In the genomic region with DNA sequence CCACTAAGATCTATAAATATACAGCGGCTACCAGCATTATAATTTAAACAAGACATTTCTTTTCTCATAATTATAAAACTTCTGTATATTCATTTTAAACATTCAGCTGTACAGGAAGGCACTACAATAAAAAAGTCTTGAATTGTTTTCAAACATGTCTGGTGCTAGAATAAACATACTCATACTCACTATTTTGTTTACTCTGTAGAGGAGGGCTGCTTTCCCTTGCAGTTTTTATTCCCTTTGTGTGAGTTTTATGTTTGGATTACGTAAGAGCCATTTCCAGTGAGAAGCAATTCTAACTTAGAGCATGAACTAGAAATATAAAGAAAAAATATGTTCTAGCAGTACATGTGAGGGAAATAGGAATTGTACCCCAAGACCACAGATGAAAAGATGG, we compare ENCODE assay signal across 36 mouse cellular contexts.
"Had no signal": no experiment of that assay in that cellular context is flagged by ENCODE, and none has a peak within 500 bp of the region (broad histone marks: within the 10 kb centered on the region; RNA-seq: fewer than 3 reads in every experiment).

No protein-coding gene starts in this region.

- H3K36me3 ChIP-seq: heart, embryonic 10.5 days; heart, embryonic 12.5 days; heart, embryonic 13.5 days; heart, embryonic 15.5 days; hindbrain, embryonic 10.5 days; hindbrain, embryonic 12.5 days; hindbrain, embryonic 13.5 days; hindbrain, embryonic 15.5 days; intestine, embryonic 15.5 days; kidney, embryonic 15.5 days had no signal

- H3K9ac ChIP-seq: heart, embryonic 12.5 days; heart, embryonic 13.5 days; heart, embryonic 15.5 days; hindbrain, embryonic 12.5 days; hindbrain, embryonic 13.5 days; hindbrain, embryonic 14.5 days; hindbrain, embryonic 15.5 days; intestine, embryonic 15.5 days; kidney, embryonic 15.5 days had no signal

- H3K4me1 ChIP-seq: heart, embryonic 10.5 days; heart, embryonic 12.5 days; heart, embryonic 13.5 days; heart, embryonic 15.5 days; hindbrain, embryonic 10.5 days; hindbrain, embryonic 12.5 days; hindbrain, embryonic 13.5 days; hindbrain, embryonic 15.5 days; intestine, embryonic 15.5 days; kidney, embryonic 15.5 days had no signal

- H3K27ac ChIP-seq: heart, adult 2 months; heart, embryonic 10.5 days; heart, embryonic 13.5 days; heart, embryonic 15.5 days; hindbrain, embryonic 10.5 days; hindbrain, embryonic 12.5 days; hindbrain, embryonic 13.5 days; hindbrain, embryonic 14.5 days; hindbrain, embryonic 15.5 days; hindbrain, postnatal 0 days; intestine, embryonic 15.5 days; kidney, embryonic 15.5 days; kidney, postnatal 0 days; layer of hippocampus, adult 2 months had no signal

- ATAC-seq: hindbrain, embryonic 16.5 days; hindbrain, postnatal 0 days; inflammation-experienced regulatory T-cells, adult 6 months; intestine, embryonic 15.5 days; intestine, embryonic 16.5 days; intestine, postnatal 0 days had no signal

- H3K4me3 ChIP-seq: heart, adult 2 months; heart, embryonic 10.5 days; heart, embryonic 12.5 days; heart, embryonic 13.5 days; heart, embryonic 15.5 days; hindbrain, embryonic 10.5 days; hindbrain, embryonic 12.5 days; hindbrain, embryonic 13.5 days; hindbrain, embryonic 15.5 days; intestine, embryonic 15.5 days; kidney, embryonic 15.5 days; layer of hippocampus, adult 2 months had no signal

- DNase-seq: heart, adult 18-20 months; heart, adult 2 months; heart, postnatal 10 days; heart, postnatal 14 days; heart, postnatal 36 days; heart, postnatal 4 days; kidney, adult 11 months; kidney, adult 18-20 months; kidney, adult 2 months; kidney, adult 8-10 months; kidney, adult 9 months; kidney, postnatal 10 days; kidney, postnatal 14 days; kidney, postnatal 25 days; kidney, postnatal 36 days; kidney, postnatal 4 days; layer of hippocampus, adult 9-11 months had no signal

- H3K4me2 ChIP-seq: heart, embryonic 11.5 days; heart, embryonic 12.5 days; heart, embryonic 13.5 days; heart, embryonic 15.5 days; hindbrain, embryonic 12.5 days; hindbrain, embryonic 13.5 days; hindbrain, embryonic 14.5 days; hindbrain, embryonic 15.5 days; intestine, embryonic 15.5 days; kidney, embryonic 15.5 days had no signal

- H3K9me3 ChIP-seq: heart, embryonic 10.5 days; heart, embryonic 12.5 days; heart, embryonic 13.5 days; heart, embryonic 15.5 days; hindbrain, embryonic 10.5 days; hindbrain, embryonic 12.5 days; hindbrain, embryonic 13.5 days; hindbrain, embryonic 15.5 days; intestine, embryonic 15.5 days; kidney, embryonic 15.5 days had no signal

- H3K27me3 ChIP-seq: heart, embryonic 12.5 days; heart, embryonic 13.5 days; heart, embryonic 15.5 days; hindbrain, embryonic 12.5 days; hindbrain, embryonic 13.5 days; hindbrain, embryonic 15.5 days; intestine, embryonic 15.5 days; kidney, embryonic 15.5 days had no signal
